Mouse (Mus musculus) left cerebral cortex, postnatal 36 days (tissue): Measurements from ENCODE around the gene Dmgdh. TPM values are rescaled to one million over a fixed set of nuclear protein-coding genes. Genes with fewer than 3 reads are reported as not detected.

Experiments used
- DNase-seq, 2 experiments: peaks; one replicate each; pipeline ENCODE4 v3.0.0; 2021 to 2022; ENCODE audit warnings: low spot score in 2 of 2, mixed read lengths in 1 of 2
- intact Hi-C: fragments of 180-260 bp; cut with DNase I; formaldehyde crosslinking; loops from one replicate; pipeline ENCODE4 v1.15.1; 2025
- total RNA-seq, 2 experiments: library from RNA; stranded (reverse); gene quantifications; 2 replicates each; pipeline ENCODE4 v1.2.3; 2021

Gene Dmgdh
- total RNA-seq, 2 experiments from 2014 or later, result 0.29 to 0.47 TPM

DNA sequence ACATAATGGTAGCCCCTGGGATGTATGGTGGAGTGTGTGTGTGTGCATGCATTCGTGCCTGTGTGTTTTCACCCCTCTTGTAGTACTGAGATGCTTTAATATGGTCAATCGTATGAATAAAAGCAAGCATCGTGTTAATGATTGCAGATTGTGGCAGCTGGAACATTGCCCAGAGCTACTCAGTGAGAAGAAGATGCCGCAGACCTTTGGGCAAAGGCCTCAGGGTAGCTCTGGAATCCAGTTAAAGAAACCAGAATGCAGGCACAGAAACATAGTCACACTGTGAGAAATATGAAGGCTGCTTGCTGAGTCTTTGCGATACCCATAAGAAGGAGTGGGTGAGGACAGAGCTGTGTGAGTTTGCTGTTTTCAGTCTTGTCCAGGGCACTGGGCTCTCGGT is 24.6 kb downstream of the Dmgdh start:
- intact Hi-C loops, result no loop called here
- no peak for DNase-seq

GRCm38 (mm10) chr13:93705697-93706096 is 31.5 kb downstream of the Dmgdh start:
- DNase-seq, result no peak
- intact Hi-C loops, result loop anchor here (5.0 kb wide), 1 partner anchor 73 kb away; no protein-coding TSS in a partner anchor

- intact Hi-C loops, result loop anchor here (5.0 kb wide), 1 partner anchor 75 kb away; no protein-coding TSS in a partner anchor
- no peak for DNase-seq
These were observed 33.0 kb downstream of the Dmgdh start for GRCm38 (mm10) chr13:93707271-93707670.

DNA sequence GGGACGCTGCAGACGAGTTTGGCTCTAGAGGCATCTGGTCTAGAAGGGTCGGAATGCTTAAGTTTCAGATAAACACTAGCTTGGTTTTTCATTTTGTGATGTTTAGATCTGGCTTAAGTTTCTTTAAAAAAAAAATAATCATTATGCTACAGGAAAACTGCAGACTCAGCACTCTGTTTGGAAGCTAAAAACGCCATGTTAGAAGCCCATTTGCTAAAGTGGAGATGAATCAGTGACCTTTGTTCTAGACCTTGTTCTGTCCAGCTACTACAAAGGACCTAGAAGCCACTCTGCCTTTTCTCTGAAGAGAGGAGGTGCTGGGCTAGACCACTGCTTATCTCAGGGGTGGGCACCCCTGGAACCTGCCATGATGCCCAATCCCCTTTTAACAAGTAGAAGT is 36.1 kb downstream of the Dmgdh start:
- intact Hi-C loops, result loop anchor here (10.0 kb wide), 1 partner anchor 406 kb away; no protein-coding TSS in a partner anchor
- DNase-seq, result no peak

GRCm38 (mm10) chr13:93711226-93711625 is 37.0 kb downstream of the Dmgdh start:
- no peak for DNase-seq
- intact Hi-C loops, result loop anchor here (10.0 kb wide), 1 partner anchor 406 kb away; no protein-coding TSS in a partner anchor

- intact Hi-C loops, result loop anchor here (10.0 kb wide), 1 partner anchor 408 kb away; no protein-coding TSS in a partner anchor
- DNase-seq, result no peak
These were observed 38.1 kb downstream of the Dmgdh start for GRCm38 (mm10) chr13:93712362-93712761.

GRCm38 (mm10) chr13:93713826-93714225 is 39.6 kb downstream of the Dmgdh start:
- intact Hi-C loops, result loop anchor here (10.0 kb wide), 1 partner anchor 409 kb away; no protein-coding TSS in a partner anchor
- DNase-seq, result no peak

DNA sequence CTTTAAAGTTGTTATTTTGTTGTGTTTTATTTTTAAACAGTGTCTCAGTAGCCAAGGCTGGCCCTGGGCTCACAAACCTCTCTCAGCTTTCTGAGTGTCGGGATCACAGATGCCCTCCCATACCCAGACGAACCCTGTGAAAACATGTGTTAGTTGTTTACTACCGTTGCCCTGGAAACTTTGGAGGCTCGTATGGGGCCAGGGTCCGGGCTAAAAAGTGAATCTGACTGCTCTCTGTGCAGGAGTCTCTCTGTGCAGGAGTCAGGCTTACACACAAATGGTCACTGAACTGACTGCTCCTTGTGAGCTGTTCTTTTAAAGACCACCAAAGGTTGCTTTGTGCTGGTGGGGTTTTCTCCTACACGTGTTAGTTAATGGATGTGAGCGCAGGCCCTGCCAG is 42.9 kb downstream of the Dmgdh start:
- intact Hi-C loops, result loop anchor here (5.0 to 10.0 kb wide), 2 partner anchors 105 to 412 kb away; no protein-coding TSS in a partner anchor
- DNase-seq, result no peak

DNA sequence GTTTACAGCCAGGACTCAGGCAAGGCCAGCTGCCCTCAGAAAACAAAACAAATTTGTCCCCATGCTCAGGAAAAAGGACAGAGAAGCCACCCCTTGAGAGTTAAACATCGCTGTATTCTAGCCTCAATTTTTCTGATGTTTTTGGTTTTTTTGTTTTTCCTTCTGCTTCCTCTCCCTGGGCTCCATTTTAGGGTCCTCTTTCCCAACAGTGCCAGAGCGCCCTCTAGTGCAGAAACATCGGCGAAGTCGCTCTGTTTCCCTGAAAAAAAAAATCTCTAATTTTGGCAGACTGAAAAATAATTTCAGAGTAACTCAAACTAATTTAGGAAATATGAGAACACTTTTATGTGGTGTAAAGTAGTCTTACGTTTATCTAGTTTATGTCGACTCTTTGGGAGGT is 44.7 kb downstream of the Dmgdh start:
- peak; percentile 50 to 61 for DNase-seq
- intact Hi-C loops, result loop anchor here (2.0 to 10.0 kb wide), 3 partner anchors 107 to 968 kb away; no protein-coding TSS in a partner anchor

DNA sequence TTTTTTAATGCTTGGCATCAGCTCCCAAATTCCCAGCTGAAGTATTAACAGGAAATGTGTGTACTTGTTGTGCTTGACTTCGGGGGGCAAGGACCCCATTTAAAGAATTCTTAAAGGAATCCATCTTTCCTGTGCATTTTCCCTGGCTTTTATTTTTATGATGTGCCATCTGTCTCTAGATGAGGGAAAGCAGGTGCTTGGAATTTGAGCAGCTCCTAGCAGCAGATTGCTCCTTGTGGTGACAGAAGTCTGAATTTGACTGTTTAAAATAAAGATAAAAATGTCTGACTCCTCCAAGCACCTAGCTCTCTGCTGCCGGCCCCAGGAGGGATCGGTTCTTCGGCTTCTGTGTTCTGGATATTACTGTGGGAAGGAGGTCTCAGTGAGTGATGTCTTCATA is 47.7 kb downstream of the Dmgdh start:
- DNase-seq, result peak in 1 of 2 experiments; percentile 15
- intact Hi-C loops, result loop anchor here (10.0 kb wide), 1 partner anchor 737 kb away; no protein-coding TSS in a partner anchor

GRCm38 (mm10) chr13:93723455-93723854 is 49.2 kb downstream of the Dmgdh start:
- intact Hi-C loops, result loop anchor here (10.0 kb wide), 1 partner anchor 739 kb away; no protein-coding TSS in a partner anchor
- DNase-seq, result no peak

DNA sequence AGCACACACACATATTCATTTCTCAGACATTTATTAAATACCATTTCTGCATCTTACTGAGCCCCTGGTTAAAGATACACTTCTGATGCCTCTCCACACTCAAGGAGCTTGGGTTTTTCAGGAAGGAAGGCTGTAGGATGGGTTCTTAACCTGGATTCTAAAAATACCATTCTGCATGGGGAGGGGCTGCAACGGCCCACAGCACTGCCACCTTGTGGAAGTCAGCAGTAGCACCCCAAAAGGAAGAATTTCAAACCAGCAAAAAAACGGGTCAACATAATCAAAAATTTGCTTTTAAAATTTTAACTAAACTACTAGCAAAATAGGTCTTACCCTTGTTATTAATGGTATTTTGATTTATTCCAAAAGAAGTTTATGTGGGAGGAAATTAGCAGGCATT is 50.0 kb downstream of the Dmgdh start:
- DNase-seq, result no peak
- intact Hi-C loops, result loop anchor here (10.0 kb wide), 1 partner anchor 739 kb away; no protein-coding TSS in a partner anchor

DNA sequence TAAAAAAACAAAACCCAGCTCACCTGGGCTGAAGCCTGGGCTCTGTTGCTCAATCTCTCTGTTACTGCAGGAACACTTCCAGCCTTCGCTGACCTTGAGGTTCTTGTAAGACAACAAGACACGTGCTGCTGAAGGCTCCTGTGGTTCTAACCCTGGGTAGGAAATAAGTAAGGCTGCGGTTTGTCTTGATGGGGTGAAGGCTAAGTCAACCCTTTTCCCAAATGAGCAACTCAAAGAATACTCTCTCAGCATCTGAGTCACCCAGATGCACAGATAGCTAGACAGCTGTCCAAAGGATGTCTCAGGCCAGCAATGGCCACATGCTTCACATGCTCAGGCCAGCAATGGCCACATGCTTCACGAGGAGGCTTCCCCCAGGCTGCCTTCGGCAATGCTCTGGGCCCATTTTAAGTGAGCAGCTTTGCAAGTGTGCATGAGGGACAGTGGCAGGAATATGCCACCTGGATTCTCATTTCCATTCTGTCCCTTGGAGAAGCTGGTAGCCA is 61.0 kb downstream of the Dmgdh start:
- intact Hi-C loops, result no loop called here

GRCm38 (mm10) chr13:93744118-93744517 is 69.9 kb downstream of the Dmgdh start:
- DNase-seq, result no peak
- intact Hi-C loops, result no loop called here

More for the DNA sequence above, 61.0 kb downstream of the Dmgdh start:
- no peak for DNase-seq

GRCm38 (mm10) chr13:93752597-93753400 is 78.6 kb downstream of the Dmgdh start:
- intact Hi-C loops, result no loop called here
- no peak for DNase-seq

- DNase-seq, result no peak
- intact Hi-C loops, result no loop called here
These were observed 80.9 kb downstream of the Dmgdh start for GRCm38 (mm10) chr13:93755084-93755483.

DNA sequence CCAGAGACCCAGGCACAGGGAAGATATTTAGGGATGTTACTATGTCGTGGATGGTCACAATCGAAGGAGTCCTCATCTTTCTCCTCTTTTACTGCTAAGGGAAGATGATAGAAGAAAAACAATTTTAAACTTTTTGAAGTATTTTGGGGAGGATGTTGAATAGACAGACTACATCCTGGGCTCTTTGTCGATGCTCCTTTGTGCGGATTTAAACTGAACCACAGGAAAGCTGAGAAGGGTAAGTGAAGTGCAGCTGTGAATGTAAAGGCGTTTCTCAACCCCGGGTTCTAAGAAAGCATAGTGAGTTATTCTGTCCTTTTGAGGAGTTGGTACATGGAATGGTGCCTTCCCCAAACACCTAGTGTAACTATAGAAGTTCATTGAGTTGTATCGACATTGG is 82.4 kb downstream of the Dmgdh start:
- intact Hi-C loops, result no loop called here
- DNase-seq, result no peak

DNA sequence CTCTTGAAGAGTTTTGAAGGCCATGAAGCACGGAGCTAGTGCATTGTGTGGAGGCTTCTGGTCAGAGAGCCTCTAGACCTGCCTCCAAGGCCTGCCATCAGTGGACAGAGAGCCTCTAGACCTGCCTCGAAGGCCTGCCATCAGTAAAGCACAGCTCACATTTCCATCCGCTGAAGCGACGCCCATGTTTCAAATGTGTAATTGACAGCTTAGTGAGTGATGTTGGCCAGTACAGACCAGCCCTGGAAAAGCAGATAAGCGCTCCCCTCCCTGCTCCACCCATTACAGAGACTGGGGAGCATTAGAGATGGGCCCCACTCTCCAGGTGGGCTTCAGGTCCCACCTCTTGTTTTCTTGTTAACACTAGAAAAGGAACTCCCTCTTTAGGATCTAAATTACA is 83.3 kb downstream of the Dmgdh start:
- intact Hi-C loops, result no loop called here
- no peak for DNase-seq

- intact Hi-C loops, result no loop called here
- no peak for DNase-seq
These were observed 84.1 kb downstream of the Dmgdh start for GRCm38 (mm10) chr13:93758149-93758898.

DNA sequence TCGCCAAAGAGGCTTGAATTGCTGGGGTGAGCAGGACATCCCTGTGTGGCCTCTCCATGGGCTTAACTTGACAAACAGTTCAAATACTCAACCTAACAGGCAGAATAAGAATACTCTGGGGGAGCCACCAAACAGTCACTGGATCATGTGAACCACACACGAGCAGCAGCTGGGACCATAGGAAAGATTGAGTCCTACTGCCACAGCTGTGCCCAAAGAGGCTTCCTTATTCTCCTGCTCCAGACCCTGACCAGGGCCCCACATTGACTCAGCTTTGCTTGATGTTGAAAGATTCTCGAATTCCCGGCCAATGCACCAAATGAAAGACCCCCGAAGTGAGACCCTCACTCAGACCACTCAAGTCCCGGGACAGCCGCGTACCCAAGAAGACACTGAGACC is 87.6 kb downstream of the Dmgdh start:
- intact Hi-C loops, result no loop called here
- DNase-seq, result no peak
